Comparison of ENCODE assay signal across 26 mouse cellular contexts in the genomic region with DNA sequence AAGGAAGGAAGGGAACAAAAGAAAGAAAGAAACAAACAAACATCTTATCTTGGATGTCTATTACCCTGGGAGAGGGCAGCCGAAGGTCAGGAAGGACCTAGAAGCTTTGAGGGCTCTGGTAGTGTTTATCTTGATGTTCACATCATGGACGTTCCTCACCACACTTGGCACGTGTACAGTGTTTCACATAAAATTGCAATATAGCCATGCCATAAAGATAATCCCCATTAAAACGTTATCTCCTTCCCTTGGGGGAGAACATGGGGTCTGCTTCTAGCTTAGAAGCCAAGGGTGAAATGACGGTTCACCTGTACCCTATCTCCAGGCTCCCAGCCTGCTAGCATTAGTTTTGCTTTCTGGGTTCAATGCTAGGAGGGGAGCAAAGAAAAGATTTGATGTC. TPM values are rescaled to one million over a fixed set of nuclear protein-coding genes. Genes with fewer than 3 reads are reported as not detected.
DNase-seq lines count a peak whose midpoint lies in the region; ATAC-seq and TF ChIP-seq lines count a peak whose summit lies in the region.
"Had no signal": no experiment of that assay in that cellular context is flagged by ENCODE, and none has a peak within 500 bp of the region (broad histone marks: within the 10 kb centered on the region; RNA-seq: fewer than 3 reads in every experiment).

No protein-coding gene starts in this region.

- no peak overlapping the region for H3K4me3 ChIP-seq in forebrain, embryonic 11.5 days (ENCODE audit: low read depth, low read length)
- no peak overlapping the region for H3K4me3 ChIP-seq in forebrain, postnatal 0 days (ENCODE audit: low read depth, low read length)
- H3K4me3 ChIP-seq: embryonic facial prominence, embryonic 10.5 days; embryonic facial prominence, embryonic 12.5 days; forebrain, embryonic 12.5 days had no signal

- 88% methylated on average over 5 of the region's 5 CpGs for WGBS in forebrain, embryonic 11.5 days
- WGBS in forebrain, postnatal 0 days: 87% methylated on average over 5 of the region's 5 CpGs

- no peak for ATAC-seq in forebrain, embryonic 11.5 days (replicated peaks; ENCODE audit: low FRiP score)
- no peak for ATAC-seq in forebrain, postnatal 0 days
- ATAC-seq in megakaryocyte progenitor cell, adult 5-6 weeks (replicated peaks; ENCODE audit: poor library complexity): peak; percentile 15; the same call in 1 of the 2 replicates
- ATAC-seq: activated CD4-positive, CD25-positive, alpha-beta regulatory T cell, adult 4 months; CD4-positive, CD25-positive, alpha-beta regulatory T cell, adult 4 months; forebrain, embryonic 14.5 days; forebrain, embryonic 16.5 days; Patski had no signal

- H3K36me3 ChIP-seq in forebrain, embryonic 11.5 days (ENCODE audit: control insufficient read depth, insufficient read depth, low read length): peaks cover 3% of the 10 kb centered on the region; the same call in 1 of the 2 replicates
- peaks cover 10% of the 10 kb centered on the region for H3K36me3 ChIP-seq in forebrain, postnatal 0 days (ENCODE audit: insufficient read depth)

- H3K9me3 ChIP-seq in forebrain, embryonic 11.5 days (ENCODE audit: control insufficient read depth, low read length): no peaks in the 10 kb centered on the region
- H3K9me3 ChIP-seq in forebrain, postnatal 0 days (ENCODE audit: low read length): no peaks in the 10 kb centered on the region
- H3K9me3 ChIP-seq: embryonic facial prominence, embryonic 10.5 days; embryonic facial prominence, embryonic 12.5 days; forebrain, embryonic 12.5 days had no signal

- no peak overlapping the region for H3K27ac ChIP-seq in forebrain, embryonic 11.5 days (ENCODE audit: low read depth, low read length)
- no peak overlapping the region for H3K27ac ChIP-seq in forebrain, postnatal 0 days (ENCODE audit: low read depth, low read length)
- H3K27ac ChIP-seq: embryonic facial prominence, embryonic 10.5 days; embryonic facial prominence, embryonic 12.5 days; forebrain, embryonic 12.5 days had no signal

- H3K4me1 ChIP-seq in forebrain, embryonic 11.5 days (replicated peaks; ENCODE audit: control insufficient read depth, insufficient read depth, low read length): no peaks in the 10 kb centered on the region
- H3K4me1 ChIP-seq in forebrain, postnatal 0 days (ENCODE audit: insufficient read depth): no peaks in the 10 kb centered on the region
- H3K4me1 ChIP-seq: embryonic facial prominence, embryonic 12.5 days had no signal

- no peak overlapping the region for H3K9ac ChIP-seq in forebrain, embryonic 11.5 days (ENCODE audit: low read length)
- H3K9ac ChIP-seq in forebrain, postnatal 0 days: no peak overlapping the region
- H3K9ac ChIP-seq: embryonic facial prominence, embryonic 12.5 days; forebrain, embryonic 12.5 days had no signal

- no peak for TF ChIP-seq CTCF in forebrain, postnatal 0 days (IDR thresholded peaks at IDR 0.05; ENCODE audit: low read depth)

- no peaks in the 10 kb centered on the region for H3K27me3 ChIP-seq in forebrain, embryonic 11.5 days (ENCODE audit: control insufficient read depth, insufficient read depth, low read length)
- no peaks in the 10 kb centered on the region for H3K27me3 ChIP-seq in forebrain, postnatal 0 days (ENCODE audit: insufficient read depth, low read length)
- H3K27me3 ChIP-seq: CH12.LX; embryonic facial prominence, embryonic 12.5 days; forebrain, embryonic 12.5 days; Patski had no signal

- peak; percentile 10 for DNase-seq in forebrain, embryonic 11.5 days (ENCODE audit: low spot score)
- DNase-seq in forebrain, postnatal 0 days: no peak
- no peak for DNase-seq in lung, postnatal 14 days
- DNase-seq in heart, adult 11 months: no peak
- DNase-seq: adrenal gland, adult 8-10 months; adrenal gland, postnatal 14 days; adrenal gland, postnatal 36 days; B cell, adult 2 months; cerebellum, adult 11-12 months; cerebellum, adult 2 months; cerebellum, adult 9-10 months; cerebellum, postnatal 10 days; cerebellum, postnatal 25 days had no signal

- no peak overlapping the region for H3K4me2 ChIP-seq in forebrain, embryonic 11.5 days (ENCODE audit: low read depth, low read length, severe bottlenecking)
- H3K4me2 ChIP-seq in forebrain, postnatal 0 days (ENCODE audit: low read depth): no peak overlapping the region
- H3K4me2 ChIP-seq: embryonic facial prominence, embryonic 12.5 days; forebrain, embryonic 12.5 days had no signal

RNA-seq across cellular contexts. Expression of a gene that starts 11.5 kb away (rescaled TPM):
- polyA plus RNA-seq in forebrain, embryonic 11.5 days (2014; fragmentation: Nextera tagmentation; extraction: Ambion mirVana): 261 and 265 TPM in 2 replicates
- total RNA-seq in forebrain, postnatal 0 days (2014; rRNA removed): 126 and 134 TPM in 2 replicates
- polyA plus RNA-seq in forebrain, postnatal 0 days (2015; fragmentation: Nextera tagmentation; extraction: Ambion mirVana): 361 and 363 TPM in 2 replicates
- total RNA-seq in megakaryocyte progenitor cell, adult 5-6 weeks (2015): 267 and 292 TPM in 2 replicates
- 122 and 151 TPM in 2 replicates for total RNA-seq in megakaryocyte progenitor cell, adult 5-6 weeks (2017)

RNA-seq across cellular contexts. Expression of a gene that starts 12.2 kb away (rescaled TPM):
- polyA plus RNA-seq in forebrain, embryonic 11.5 days (2014; fragmentation: Nextera tagmentation; extraction: Ambion mirVana): 21.2 and 26.2 TPM in 2 replicates
- 13.4 and 22.3 TPM in 2 replicates for total RNA-seq in forebrain, postnatal 0 days (2014; rRNA removed)
- 26.5 and 35.4 TPM in 2 replicates for polyA plus RNA-seq in forebrain, postnatal 0 days (2015; fragmentation: Nextera tagmentation; extraction: Ambion mirVana)
- 17.3 and 25.5 TPM in 2 replicates for total RNA-seq in megakaryocyte progenitor cell, adult 5-6 weeks (2015)
- total RNA-seq in megakaryocyte progenitor cell, adult 5-6 weeks (2017): 20.5 and 25.3 TPM in 2 replicates

RNA-seq across cellular contexts. Expression of a gene that starts 42.3 kb away (rescaled TPM):
- polyA plus RNA-seq in forebrain, embryonic 11.5 days (2014; fragmentation: Nextera tagmentation; extraction: Ambion mirVana): not detected in 2 replicates
- 0.69 TPM in 1 of 2 replicates, not detected in the other for total RNA-seq in forebrain, postnatal 0 days (2014; rRNA removed)
- not detected in 2 replicates for polyA plus RNA-seq in forebrain, postnatal 0 days (2015; fragmentation: Nextera tagmentation; extraction: Ambion mirVana)
- total RNA-seq in megakaryocyte progenitor cell, adult 5-6 weeks (2015): not detected in 2 replicates
- total RNA-seq in megakaryocyte progenitor cell, adult 5-6 weeks (2017): not detected in 2 replicates
- total RNA-seq: adrenal gland, adult 18-20 months; adrenal gland, adult 8-10 months; adrenal gland, postnatal 14 days; adrenal gland, postnatal 36 days; CH12.LX had no signal
- polyA plus RNA-seq: cerebellum, adult 2 months; cortical plate, adult 2 months; embryonic facial prominence, embryonic 10.5 days; embryonic facial prominence, embryonic 12.5 days; embryonic facial prominence, embryonic 14.5 days; forebrain, embryonic 12.5 days; forebrain, embryonic 14.5 days; forebrain, embryonic 16.5 days; Patski had no signal
